Comparison of ENCODE assay signal across 8 mouse cellular contexts in genomic region chr2:160645614-160646137, GRCm38 (mm10). TPM values are rescaled to one million over a fixed set of nuclear protein-coding genes. Genes with fewer than 3 reads are reported as not detected.
DNase-seq lines count a peak whose midpoint lies in the region; ATAC-seq lines count a peak whose summit lies in the region.

Gene Top1 (plus strand): TSS chr2:160645888.

- intact Hi-C loops in gastrocnemius, postnatal 14 days (cut with DNase I; ENCODE audit: low total_unique reads): no loop called here
- intact Hi-C loops in left cerebral cortex, postnatal 10 days (cut with DNase I): loop anchor here (2.0 to 5.0 kb wide), 2 partner anchors 17 to 43 kb away; no protein-coding TSS in a partner anchor

- DNase-seq in adrenal gland, adult (ENCODE audit: inconsistent age in 2 of 2, low spot score in 1 of 2): peak; percentile 99 to 100
- DNase-seq in embryo, embryonic 10.5 days (ENCODE audit: low spot score): peak; percentile 100
- DNase-seq in gastrocnemius, postnatal 14 days: peak; percentile 99
- peak; percentile 98 for DNase-seq in left cerebral cortex, postnatal 10 days (ENCODE audit: extremely low spot score in 1 of 2, low spot score in 2 of 2)
- peak; percentile 97 for DNase-seq in right cerebral cortex, postnatal 25 days
- peak; percentile 98 to 99 for DNase-seq in urinary bladder, postnatal 4 days (ENCODE audit: low spot score in 2 of 2)

- ATAC-seq in inflammation-experienced regulatory T-cells, adult 6 months: peak; percentile 95
- peak; percentile 98 for ATAC-seq in megakaryocyte-erythroid progenitor cell, adult 5-6 weeks (replicated peaks; ENCODE audit: low FRiP score, low TSS enrichment, poor library complexity, severe bottlenecking)

RNA-seq across cellular contexts. Expression of gene Top1, which starts in this region (rescaled TPM):
- 10 to 100 TPM; 37.7 to 40.5 TPM for total RNA-seq in gastrocnemius, postnatal 14 days (2021)
- 10 to 100 TPM; 84.6 to 91.2 (median 89.9) TPM for polyA plus RNA-seq in inflammation-experienced regulatory T-cells, adult 6 months (2017; shearing (Covaris generic))
- total RNA-seq in left cerebral cortex, postnatal 10 days (2021): 10 to 100 TPM; 75.5 to 77.0 TPM
- total RNA-seq in megakaryocyte-erythroid progenitor cell, adult 5-6 weeks (2014; fragmentation: Nextera tagmentation): 93.4 and 93.5 TPM in 2 replicates
- 205 and 207 TPM in 2 replicates for total RNA-seq in megakaryocyte-erythroid progenitor cell, adult 5-6 weeks (2017)

Comparison
In these comparisons a context has a peak if more than half of its experiments do, and no peak if none do; other contexts are left out.
1. Peak in every context shown above with its lines: DNase-seq and ATAC-seq.